In the genomic region with DNA sequence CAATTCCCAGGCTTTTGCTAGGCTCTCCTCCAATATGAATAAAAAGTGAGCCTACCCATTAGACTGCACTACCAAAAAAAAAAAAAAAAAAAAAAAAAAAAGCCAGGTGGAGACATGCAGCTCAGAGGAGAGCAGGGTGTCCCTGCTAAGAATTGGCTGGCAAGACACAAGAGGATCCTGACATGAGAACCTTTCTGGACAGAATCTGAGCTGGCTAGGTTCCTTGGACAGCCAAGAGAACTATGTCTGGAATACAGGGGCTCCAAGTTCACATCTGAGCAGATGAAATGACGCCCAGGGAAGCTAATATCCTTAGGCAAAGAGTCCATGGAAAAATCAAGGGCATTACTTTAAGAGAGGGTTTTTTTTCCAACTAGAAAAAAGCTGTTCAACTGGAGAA, we compare ENCODE assay signal across 17 mouse cellular contexts. TPM values are rescaled to one million over a fixed set of nuclear protein-coding genes. Genes with fewer than 3 reads are reported as not detected.
DNase-seq lines count a peak whose midpoint lies in the region; ATAC-seq and TF ChIP-seq lines count a peak whose summit lies in the region.
"Had no signal": no experiment of that assay in that cellular context is flagged by ENCODE, and none has a peak within 500 bp of the region (broad histone marks: within the 10 kb centered on the region; RNA-seq: fewer than 3 reads in every experiment).

No protein-coding gene starts in this region.

- no peak overlapping the region for H3K4me2 ChIP-seq in heart, embryonic 13.5 days
- H3K4me2 ChIP-seq: embryonic facial prominence, embryonic 12.5 days; forebrain, embryonic 15.5 days; hindbrain, embryonic 15.5 days had no signal

- no peak for TF ChIP-seq POLR2A in heart, adult 2 months (IDR thresholded peaks at IDR 0.05; ENCODE audit: insufficient read depth, low read depth, low read length)

- no peak for ATAC-seq in heart, embryonic 13.5 days (ENCODE audit: extremely low read depth, insufficient number of reproducible peaks, low FRiP score, low TSS enrichment)
- ATAC-seq: forebrain, embryonic 15.5 days; intestine, embryonic 16.5 days had no signal

- intact Hi-C loops in heart, adult 2 months (cut with DNase I), result loop anchor here (10.0 kb wide), 1 partner anchor 360 kb away; no protein-coding TSS in a partner anchor
- intact Hi-C loops in heart, postnatal 36 days (cut with DNase I), result no loop called here

- H3K4me3 ChIP-seq in heart, adult 2 months, result no peak overlapping the region
- no peak overlapping the region for H3K4me3 ChIP-seq in heart, embryonic 13.5 days
- H3K4me3 ChIP-seq: embryonic facial prominence, embryonic 12.5 days; forebrain, embryonic 15.5 days; hindbrain, embryonic 15.5 days had no signal

- 0 out of 2 replicates have a peak, but pooled peaks cover 1% of the 10 kb centered on the region for H3K79me2 ChIP-seq in heart, adult 2 months (replicated peaks; ENCODE audit: control insufficient read depth, insufficient read depth, low read length)

- H3K27ac ChIP-seq in heart, adult 2 months, result peak overlapping the region; percentile 53
- peak overlapping the region; percentile 54 for H3K27ac ChIP-seq in heart, embryonic 13.5 days (replicated peaks)
- H3K27ac ChIP-seq: embryonic facial prominence, embryonic 12.5 days; forebrain, embryonic 15.5 days; hindbrain, embryonic 15.5 days had no signal

- no peak for TF ChIP-seq EP300 in heart, adult 2 months (IDR thresholded peaks at IDR 0.05; ENCODE audit: insufficient read depth, low read depth, low read length)

- 39% methylated on average over 1 of the region's 1 CpGs for WGBS in heart, adult 2 months
- WGBS in heart, embryonic 13.5 days, result 66% methylated on average over 1 of the region's 1 CpGs

- no peaks in the 10 kb centered on the region for H3K27me3 ChIP-seq in heart, adult 2 months (ENCODE audit: control insufficient read depth, insufficient read depth, low read length)
- no peaks in the 10 kb centered on the region for H3K27me3 ChIP-seq in heart, embryonic 13.5 days (replicated peaks)
- H3K27me3 ChIP-seq: embryonic facial prominence, embryonic 12.5 days; forebrain, embryonic 15.5 days; hindbrain, embryonic 15.5 days had no signal

- H3K9ac ChIP-seq in heart, adult 2 months (ENCODE audit: low read depth, low read length), result no peak overlapping the region
- H3K9ac ChIP-seq in heart, embryonic 13.5 days, result no peak overlapping the region
- H3K9ac ChIP-seq: embryonic facial prominence, embryonic 12.5 days; forebrain, embryonic 15.5 days; hindbrain, embryonic 15.5 days had no signal

- no peaks in the 10 kb centered on the region for H3K9me3 ChIP-seq in heart, embryonic 13.5 days
- H3K9me3 ChIP-seq: embryonic facial prominence, embryonic 12.5 days; forebrain, embryonic 15.5 days; hindbrain, embryonic 15.5 days had no signal

- DNase-seq in heart, adult 2 months, result no peak
- no peak for DNase-seq in heart, postnatal 36 days
- no peak for DNase-seq in heart, adult 11 months
- DNase-seq in testis, postnatal 14 days (ENCODE audit: low spot score), result peak; percentile 9
- DNase-seq in testis, postnatal 10 days (ENCODE audit: low spot score), result no peak
- DNase-seq in skeletal muscle tissue, adult 2 months (ENCODE audit: low read depth, low spot score), result peak; percentile 89
- no peak for DNase-seq in spleen, adult 18-20 months
- DNase-seq: adrenal gland, postnatal 10 days; cerebellum, adult 11 months; cerebellum, adult 9-10 months; cerebellum, postnatal 25 days; kidney, adult 2 months had no signal

- TF ChIP-seq CTCF in heart, adult 2 months (IDR thresholded peaks at IDR 0.05), result no peak

- peaks cover 36% of the 10 kb centered on the region for H3K36me3 ChIP-seq in heart, adult 2 months (ENCODE audit: control insufficient read depth, insufficient read depth, low read length)
- no peaks in the 10 kb centered on the region for H3K36me3 ChIP-seq in heart, embryonic 13.5 days
- H3K36me3 ChIP-seq: embryonic facial prominence, embryonic 12.5 days; forebrain, embryonic 15.5 days; hindbrain, embryonic 15.5 days had no signal

- H3K4me1 ChIP-seq in heart, adult 2 months (ENCODE audit: control insufficient read depth, insufficient read depth, low read length), result peaks cover 5% of the 10 kb centered on the region
- H3K4me1 ChIP-seq in heart, embryonic 13.5 days, result peaks cover 88% of the 10 kb centered on the region
- H3K4me1 ChIP-seq: embryonic facial prominence, embryonic 12.5 days; forebrain, embryonic 15.5 days; hindbrain, embryonic 15.5 days had no signal

RNA-seq across cellular contexts. Expression of gene Ppargc1a, which starts 33.1 kb away (rescaled TPM):
- total RNA-seq in heart, adult 2 months (2021), result 100 to 1,000 TPM; 129 to 146 TPM
- 27.9 and 46.5 TPM in 2 replicates for polyA plus RNA-seq in heart, adult 2 months (2012; rRNA removed)
- 100 to 1,000 TPM in 1 of 2 experiments, 10 to 100 TPM in 1; 96.2 to 152 TPM for total RNA-seq in heart, postnatal 36 days (2021)
- 44.7 and 50.0 TPM in 2 replicates for polyA plus RNA-seq in heart, embryonic 13.5 days (2015; fragmentation: Nextera tagmentation; extraction: Ambion mirVana)

Comparison
In these comparisons a context has a peak if more than half of its experiments do, and no peak if none do; other contexts are left out.
1. DNase-seq: peak in testis, postnatal 14 days (single experiment) and skeletal muscle tissue, adult 2 months (single experiment); none in heart, adult 2 months (0 of 2), heart, postnatal 36 days (0 of 2), heart, adult 11 months (single experiment), testis, postnatal 10 days (single experiment) and spleen, adult 18-20 months (0 of 2).